Mouse (Mus musculus) limb, embryonic 15.5 days (tissue): ENCODE measurements around the gene Mcm5. TPM values are rescaled to one million over a fixed set of nuclear protein-coding genes. Genes with fewer than 3 reads are reported as not detected.

Source experiments
- ATAC-seq: fragments of 200-750 bp; cut with Nextera tagmentation; 2 replicates; pipeline ENCODE4 v1.8.0; 2017; ENCODE audit warnings: low read depth, moderate TSS enrichment; ENCODE audit not compliant: insufficient number of reproducible peaks, low FRiP score, low TSS enrichment
- H3K27ac ChIP-seq: fragments of 300-500 bp; sonication (generic); 2 replicates; pipeline ENCODE4 v1.5.1; 2015; ENCODE audit warnings: moderate library complexity, mild to moderate bottlenecking, inconsistent platforms
- H3K27me3 ChIP-seq: fragments of 300-500 bp; sonication (generic); 2 replicates; pipeline ENCODE4 v1.6.1; 2015; ENCODE audit warnings: inconsistent platforms
- H3K36me3 ChIP-seq: fragments of 300-500 bp; sonication (generic); 2 replicates; pipeline ENCODE4 v1.6.1; 2015; ENCODE audit warnings: inconsistent platforms
- H3K4me1 ChIP-seq: fragments of 300-500 bp; sonication (generic); 2 replicates; pipeline ENCODE4 v1.6.1; 2015; ENCODE audit warnings: inconsistent platforms
- H3K4me2 ChIP-seq: fragments of 300-500 bp; sonication (generic); 2 replicates; pipeline ENCODE4 v1.6.1; 2015; ENCODE audit warnings: mild to moderate bottlenecking, inconsistent platforms
- H3K4me3 ChIP-seq: fragments of 300-500 bp; sonication (generic); 2 replicates; pipeline ENCODE4 v1.5.1; 2015; ENCODE audit warnings: mild to moderate bottlenecking, inconsistent platforms
- H3K9ac ChIP-seq: fragments of 300-500 bp; sonication (generic); 2 replicates; pipeline ENCODE4 v1.6.1; 2015; ENCODE audit warnings: inconsistent platforms
- H3K9me3 ChIP-seq: fragments of 300-500 bp; sonication (generic); 2 replicates; pipeline ENCODE4 v1.6.1; 2016; ENCODE audit warnings: inconsistent platforms
- WGBS: fragments of 180-500 bp; shearing (Covaris S2); methylation state at CpG from one replicate; pipeline ENCODE4 v1.1.7; 2015; 5-methylcytosine and 5-hydroxymethylcytosine counted together
- polyA plus RNA-seq: library from polyadenylated mRNA; unstranded; fragments of >200 nt; fragmentation: Nextera tagmentation; extraction: Ambion mirVana; gene quantifications from 2 replicates; pipeline ENCODE4 v1.2.1, GENCODE M21; 2015

Mcm5 gene
- polyA plus RNA-seq, 1 experiment from 2014 or later = 128 TPM

DNA sequence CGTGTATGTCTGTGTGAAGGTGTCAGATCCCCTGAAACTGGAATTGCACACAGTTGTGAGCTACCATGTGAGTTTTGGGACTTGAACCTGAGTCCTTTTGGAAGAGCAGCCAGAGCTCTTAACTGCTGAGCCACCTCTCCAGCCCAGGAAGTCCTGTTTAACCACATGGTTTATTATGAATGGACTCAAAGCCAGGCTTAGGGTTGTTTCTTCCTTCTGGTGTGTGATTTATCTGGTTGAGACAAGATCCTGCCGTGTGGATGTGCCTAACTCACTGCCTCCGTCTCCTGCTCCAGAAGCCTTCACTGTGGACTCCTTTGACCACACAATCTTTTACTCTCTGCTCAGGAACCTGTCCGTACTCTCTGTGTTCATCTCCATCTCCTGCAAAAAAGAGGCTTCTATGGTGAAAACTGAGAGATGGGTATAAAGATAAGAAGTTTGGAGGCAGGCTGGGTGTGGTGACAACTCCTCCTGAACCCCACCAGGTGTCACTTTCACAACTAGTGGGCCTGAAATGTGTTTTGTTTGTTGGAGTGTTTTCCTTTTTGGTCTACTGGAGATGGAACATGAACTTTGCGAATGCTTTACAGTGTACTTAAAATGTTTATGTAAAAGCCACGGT lies 27.1 kb upstream of the Mcm5 start:
- no peaks in the 10 kb centered on the region for H3K36me3 ChIP-seq
- ATAC-seq = no peak
- no peak overlapping the region for H3K27ac ChIP-seq
- H3K4me1 ChIP-seq = peaks cover 4% of the 10 kb centered on the region; the same call in 1 of the 2 replicates
- WGBS = 74% methylated on average over 6 of the region's 6 CpGs
- no peaks in the 10 kb centered on the region for H3K27me3 ChIP-seq
- H3K9ac ChIP-seq = no peak overlapping the region
- no peak overlapping the region for H3K4me3 ChIP-seq
- H3K9me3 ChIP-seq = no peaks in the 10 kb centered on the region
- H3K4me2 ChIP-seq = no peak overlapping the region

DNA sequence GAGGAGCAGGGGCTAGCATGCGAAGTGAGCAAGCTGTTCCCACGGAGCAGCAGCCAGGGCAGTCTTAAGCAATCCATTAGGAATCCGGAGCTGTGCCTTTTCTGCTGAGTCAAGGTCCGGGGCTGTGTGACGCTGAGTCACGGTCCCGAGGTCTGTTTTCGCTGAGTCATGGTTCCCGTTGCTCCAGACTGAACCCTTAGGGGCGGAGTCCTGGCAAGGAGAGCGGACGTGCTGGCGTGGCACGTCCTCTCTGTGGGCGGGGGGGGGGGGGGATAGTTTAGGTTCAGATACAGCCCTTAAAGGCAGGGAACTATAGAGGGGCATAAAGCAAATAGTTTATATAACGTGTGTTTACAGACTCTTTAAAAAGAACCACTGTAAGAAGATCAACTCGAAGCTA lies 25.5 kb upstream of the Mcm5 start:
- WGBS = 2% methylated on average over 17 of the region's 17 CpGs

DNA sequence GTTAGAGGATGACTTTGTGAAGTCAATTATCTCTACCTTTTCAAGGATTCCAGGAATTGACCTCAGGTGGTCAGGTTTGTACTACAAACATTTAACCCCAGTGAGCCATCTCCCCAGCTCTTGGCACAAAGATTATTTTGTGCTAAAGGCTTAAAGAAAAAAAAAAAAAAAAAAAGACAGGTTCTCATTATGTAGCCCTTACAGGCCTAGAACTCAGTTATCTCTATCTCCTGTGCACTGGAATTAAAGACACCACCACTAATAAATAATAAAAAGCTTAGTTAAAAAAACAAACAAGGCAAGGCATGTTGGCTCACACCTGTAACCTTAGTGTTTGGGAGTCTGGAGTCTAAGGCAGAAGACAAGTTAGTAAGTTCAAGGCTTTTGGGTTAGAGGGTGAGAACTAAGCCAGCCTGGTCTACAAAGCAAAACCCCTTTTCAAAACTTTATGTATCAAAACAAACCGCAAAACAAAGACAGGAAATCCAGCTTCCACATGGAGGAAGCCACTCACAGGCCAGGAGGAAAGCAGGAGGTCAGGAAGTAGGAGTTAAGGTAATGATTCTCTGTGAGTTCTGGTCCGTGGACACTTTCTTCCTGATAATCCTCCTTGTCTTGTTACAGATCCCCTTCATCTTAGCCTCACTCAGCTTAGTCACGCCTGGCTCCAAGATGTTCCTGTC lies 24.8 kb upstream of the Mcm5 start:
- no peak for ATAC-seq
- peaks cover 10% of the 10 kb centered on the region for H3K4me1 ChIP-seq

More for the DNA sequence above, 25.5 kb upstream of the Mcm5 start:
- Histone ChIP-seq H3K4me2 (peak overlapping the region; percentile 48), H3K9me3 (no peaks in the 10 kb centered on the region), H3K4me3 (peak overlapping the region; percentile 33), H3K27ac (0 out of 2 replicates have a peak overlapping the region, but pooled peaks have one; percentile 43), H3K9ac (no peak overlapping the region), H3K4me1 (peaks cover 4% of the 10 kb centered on the region; the same call in 1 of the 2 replicates), H3K36me3 (no peaks in the 10 kb centered on the region), H3K27me3 (no peaks in the 10 kb centered on the region)
- peak; percentile 89 for ATAC-seq

DNA sequence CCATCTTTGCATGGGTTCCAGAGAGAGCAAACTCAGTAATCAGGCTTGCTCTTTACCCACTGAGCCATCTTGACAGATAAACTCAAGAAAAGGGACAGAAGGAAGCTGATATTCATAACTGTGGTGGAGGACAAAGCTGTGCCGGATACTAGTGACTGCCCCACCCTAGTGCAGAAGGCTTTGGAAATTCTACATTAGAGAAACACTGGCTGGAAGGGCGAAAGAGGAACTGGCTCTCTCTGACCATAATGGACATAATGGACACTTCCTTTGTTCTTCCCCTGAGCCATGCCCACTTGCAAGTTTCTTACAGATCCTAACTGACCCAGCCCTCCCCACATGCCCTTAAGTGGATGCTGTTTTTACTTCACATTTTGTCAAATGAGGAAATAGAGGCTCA lies 23.4 kb upstream of the Mcm5 start:
- no peaks in the 10 kb centered on the region for H3K36me3 ChIP-seq
- no peaks in the 10 kb centered on the region for H3K9me3 ChIP-seq

More for the DNA sequence above, 24.8 kb upstream of the Mcm5 start:
- Histone ChIP-seq H3K27ac (peak overlapping the region; percentile 54; the same call in 1 of the 2 replicates), H3K27me3 (no peaks in the 10 kb centered on the region), H3K36me3 (no peaks in the 10 kb centered on the region), H3K9ac (no peak overlapping the region), H3K9me3 (no peaks in the 10 kb centered on the region), H3K4me3 (no peak overlapping the region), H3K4me2 (no peak overlapping the region; the same call in 1 of the 2 replicates)
- WGBS = 67% methylated on average over 3 of the region's 3 CpGs

DNA sequence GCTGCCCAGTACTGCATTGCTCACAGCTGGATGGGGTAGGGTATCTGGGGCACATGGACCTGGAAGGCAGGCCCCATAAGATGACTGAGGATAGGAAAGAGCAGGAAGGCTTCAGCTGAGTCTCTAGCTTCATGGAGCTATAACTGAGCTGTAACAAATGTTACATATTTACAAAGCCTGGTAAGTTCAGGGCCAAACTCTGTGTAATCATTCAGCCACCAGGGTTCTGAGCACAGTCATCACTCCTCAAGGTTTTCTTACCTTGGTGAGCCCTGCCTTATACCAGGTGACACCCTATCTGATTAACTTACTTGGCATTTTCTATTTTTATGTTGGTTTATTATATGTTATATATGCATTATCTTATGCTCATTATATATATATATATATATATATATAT lies 22.2 kb upstream of the Mcm5 start:
- H3K36me3 ChIP-seq = no peaks in the 10 kb centered on the region
- no peak overlapping the region for H3K9ac ChIP-seq
- H3K9me3 ChIP-seq = no peaks in the 10 kb centered on the region
- H3K27me3 ChIP-seq = no peaks in the 10 kb centered on the region
- H3K27ac ChIP-seq = no peak overlapping the region
- no peak for ATAC-seq
- H3K4me3 ChIP-seq = no peak overlapping the region
- no peak overlapping the region for H3K4me2 ChIP-seq
- H3K4me1 ChIP-seq = peaks cover 12% of the 10 kb centered on the region

More for the DNA sequence above, 23.4 kb upstream of the Mcm5 start:
- ATAC-seq = no peak
- Histone ChIP-seq H3K27ac (no peak overlapping the region), H3K4me3 (no peak overlapping the region), H3K4me2 (no peak overlapping the region), H3K4me1 (peaks cover 12% of the 10 kb centered on the region), H3K9ac (no peak overlapping the region), H3K27me3 (no peaks in the 10 kb centered on the region)
- 74% methylated on average over 2 of the region's 2 CpGs for WGBS

DNA sequence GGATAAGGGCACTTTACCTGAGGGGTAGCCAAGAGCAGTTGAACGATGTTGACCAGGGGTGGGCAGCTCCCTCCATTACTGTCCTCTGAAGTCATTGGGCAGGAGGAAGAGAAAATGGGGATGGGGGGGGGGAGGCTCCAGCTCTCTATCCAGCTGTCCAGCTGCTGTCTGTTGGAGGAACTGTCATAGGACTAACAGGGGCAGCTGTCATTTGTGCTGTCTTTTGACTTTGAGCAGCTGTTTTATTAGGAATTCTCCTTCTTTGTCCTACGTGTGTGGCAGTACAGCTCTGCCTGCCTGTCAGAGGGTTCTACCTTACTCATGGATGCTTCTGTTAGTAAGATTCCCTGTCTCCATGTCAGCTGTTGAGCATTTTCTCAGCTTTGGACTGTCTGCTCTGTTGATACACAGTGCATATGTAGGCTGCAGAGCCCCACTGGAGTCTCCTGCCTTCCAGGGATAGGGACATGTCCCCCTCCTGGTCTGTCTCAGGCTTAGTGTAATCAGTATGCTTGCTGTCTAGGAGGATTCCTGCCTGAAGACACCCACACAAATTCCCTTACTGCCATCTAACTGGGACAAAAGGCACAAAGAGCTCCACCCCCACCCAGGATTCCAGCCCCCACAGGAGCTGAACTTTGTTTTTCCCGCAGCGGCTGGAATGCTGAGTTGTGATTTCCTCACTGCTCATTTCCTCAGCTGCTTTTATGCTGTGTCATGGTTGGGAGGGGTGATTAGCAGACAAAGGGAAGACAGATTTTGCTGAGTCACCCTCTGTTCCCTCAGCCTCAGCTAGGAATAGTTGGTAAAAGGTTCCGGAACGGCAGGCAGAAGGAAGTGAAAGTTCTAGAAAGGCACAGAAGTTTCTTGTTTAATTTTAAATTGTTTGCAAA lies 20.1 kb upstream of the Mcm5 start:
- peak overlapping the region; percentile 4; the same call in 1 of the 2 replicates for H3K4me3 ChIP-seq

DNA sequence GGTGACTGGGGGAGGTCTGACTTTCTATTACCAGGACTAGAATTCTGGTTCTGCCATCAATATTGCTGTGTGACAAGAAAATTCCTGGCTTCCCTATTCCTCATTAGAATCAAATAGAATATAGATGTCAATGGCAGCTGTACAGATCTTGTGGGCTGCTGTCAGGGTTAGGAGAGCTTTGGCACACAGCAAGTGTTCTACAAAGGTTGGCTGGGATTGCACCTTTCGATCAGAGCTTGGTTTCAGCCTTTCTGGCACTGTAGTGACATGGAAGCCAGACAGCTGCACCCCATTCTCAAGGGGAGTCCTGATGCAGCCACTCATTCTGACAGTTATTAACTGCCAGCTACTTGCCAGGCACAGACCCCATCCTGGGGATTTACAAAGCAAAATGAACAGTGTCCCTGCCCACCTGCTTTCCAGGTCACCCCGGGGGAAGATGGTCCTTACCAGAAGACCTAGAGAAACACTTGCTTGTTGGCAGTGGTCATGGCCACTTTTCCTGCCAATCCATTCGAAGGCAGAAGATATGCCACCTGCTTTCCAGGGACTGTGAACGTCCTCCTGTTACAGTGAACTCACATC lies 18.5 kb upstream of the Mcm5 start:
- no peak overlapping the region for H3K4me2 ChIP-seq
- no peak overlapping the region for H3K4me3 ChIP-seq
- H3K9ac ChIP-seq = no peak overlapping the region
- no peaks in the 10 kb centered on the region for H3K36me3 ChIP-seq
- WGBS = 82% methylated on average over 4 of the region's 4 CpGs
- H3K4me1 ChIP-seq = peaks cover 13% of the 10 kb centered on the region
- no peak for ATAC-seq
- no peaks in the 10 kb centered on the region for H3K27me3 ChIP-seq
- no peak overlapping the region for H3K27ac ChIP-seq
- no peaks in the 10 kb centered on the region for H3K9me3 ChIP-seq

More for the DNA sequence above, 20.1 kb upstream of the Mcm5 start:
- peak overlapping the region; percentile 43 for H3K27ac ChIP-seq
- no peaks in the 10 kb centered on the region for H3K9me3 ChIP-seq
- ATAC-seq = peak; percentile 18; the same call in 1 of the 2 replicates
- WGBS = 16% methylated on average over 6 of the region's 6 CpGs
- H3K36me3 ChIP-seq = no peaks in the 10 kb centered on the region
- H3K9ac ChIP-seq = no peak overlapping the region
- H3K4me1 ChIP-seq = peaks cover 13% of the 10 kb centered on the region
- no peaks in the 10 kb centered on the region for H3K27me3 ChIP-seq
- H3K4me2 ChIP-seq = peak overlapping the region; percentile 21

DNA sequence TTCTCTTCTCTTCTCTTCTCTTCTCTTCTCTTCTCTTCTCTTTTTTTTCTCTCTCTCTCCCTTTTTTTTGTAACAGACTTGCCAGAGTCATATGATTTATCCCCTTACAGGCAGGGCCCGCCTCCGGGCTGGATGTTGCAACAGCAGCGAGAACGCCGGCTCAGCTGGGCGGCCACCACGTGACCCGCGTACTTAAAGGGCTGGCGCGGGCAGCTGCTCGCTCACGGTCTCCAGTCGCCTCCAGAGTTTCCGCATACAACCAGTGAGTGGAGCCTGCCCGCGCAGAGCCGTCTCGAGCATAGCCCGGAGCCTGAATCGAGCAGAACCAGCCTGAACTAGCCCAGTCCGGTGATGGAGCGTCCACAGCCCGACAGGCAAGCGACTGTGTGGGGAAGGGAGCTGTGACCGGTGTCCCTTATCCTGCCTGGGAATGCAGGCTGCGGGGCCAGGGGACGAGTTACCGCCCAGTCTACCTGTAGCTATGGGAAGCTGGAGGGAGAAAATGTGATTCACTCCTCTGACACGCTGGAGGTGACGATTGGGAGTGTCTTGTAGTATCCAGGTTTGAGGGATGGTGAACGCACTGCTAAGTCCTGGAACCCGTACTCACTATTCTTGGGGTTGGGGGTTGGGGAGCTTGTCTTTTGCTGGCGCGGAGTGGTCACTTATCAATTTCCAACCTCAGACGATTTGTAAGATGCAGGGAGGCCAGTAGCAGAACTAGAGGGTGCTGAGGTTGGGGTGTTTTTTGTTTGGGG lies 15.8 kb upstream of the Mcm5 start, which contains the start of gene Hmox1:
Gene Hmox1 (plus strand): TSS at position 223 of the 758 bp plus-strand sequence.
- Histone ChIP-seq H3K4me2 (peak within 1 kb of the TSS; percentile 83), H3K27ac (peak within 1 kb of the TSS; percentile 69; the same call in 1 of the 2 replicates), H3K9me3 (no peaks in the 10 kb centered on the region), H3K27me3 (no peaks in the 10 kb centered on the region), H3K36me3 (peaks cover 17% of the 10 kb centered on the region), H3K4me3 (peak within 1 kb of the TSS; percentile 58), H3K9ac (peak within 1 kb of the TSS; percentile 57), H3K4me1 (peaks cover 13% of the 10 kb centered on the region)
- under 1% methylated on average over 36 of the region's 36 CpGs for WGBS
- peak; percentile 80 for ATAC-seq

DNA sequence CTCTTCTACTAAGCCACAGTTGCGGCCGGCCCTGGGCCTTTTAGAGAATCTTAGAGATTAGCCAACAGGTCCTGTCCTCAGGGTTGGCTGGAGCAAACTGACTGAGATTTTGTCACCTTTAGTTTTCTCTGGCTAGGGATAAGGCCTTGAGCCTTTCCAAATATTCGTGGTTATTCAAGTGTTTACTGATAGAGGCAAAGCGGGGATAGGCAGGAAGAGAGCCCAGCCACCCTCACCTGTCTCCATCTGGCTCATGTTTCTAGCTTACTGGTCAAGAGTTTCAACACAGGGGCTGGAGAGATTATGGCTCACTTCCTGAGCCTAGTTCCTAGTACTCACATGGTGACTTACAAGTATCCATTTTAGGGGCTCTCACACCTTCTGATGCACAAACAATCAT lies 6.4 kb upstream of the Mcm5 start:
- ATAC-seq = no peak
- H3K27ac ChIP-seq = no peak overlapping the region
- H3K9me3 ChIP-seq = no peaks in the 10 kb centered on the region
- H3K4me2 ChIP-seq = no peak overlapping the region
- H3K4me1 ChIP-seq = no peaks in the 10 kb centered on the region
- H3K9ac ChIP-seq = no peak overlapping the region
- H3K27me3 ChIP-seq = no peaks in the 10 kb centered on the region
- peaks cover 20% of the 10 kb centered on the region for H3K36me3 ChIP-seq
- 88% methylated on average over 4 of the region's 4 CpGs for WGBS
- no peak overlapping the region for H3K4me3 ChIP-seq

DNA sequence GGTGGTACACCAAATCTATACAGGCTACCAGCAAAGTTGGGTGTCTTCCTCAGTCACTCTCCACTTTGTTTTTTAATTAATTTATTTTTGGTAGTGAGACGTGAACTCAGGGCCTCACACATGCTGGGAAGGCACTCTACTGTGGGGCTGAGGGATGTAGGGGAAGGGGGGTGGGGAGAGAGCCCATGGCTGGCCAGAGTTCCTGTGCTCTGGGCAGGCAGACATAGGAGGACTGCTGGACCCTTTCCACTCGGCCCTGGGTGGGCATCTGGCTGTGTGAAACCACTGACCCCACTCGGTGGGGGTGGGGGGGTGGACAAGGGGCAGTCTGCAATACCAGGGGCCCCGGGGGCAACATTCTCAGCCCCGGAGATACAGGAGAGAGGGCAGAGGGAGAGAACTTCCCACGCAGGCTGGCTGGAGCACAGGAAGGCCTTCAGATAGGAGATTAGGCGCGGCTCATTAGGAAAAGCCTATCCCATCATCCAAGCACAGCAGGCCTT lies 5.9 kb upstream of the Mcm5 start:
- H3K9ac ChIP-seq = no peak overlapping the region
- H3K27me3 ChIP-seq = no peaks in the 10 kb centered on the region
- peaks cover 16% of the 10 kb centered on the region for H3K36me3 ChIP-seq
- no peaks in the 10 kb centered on the region for H3K4me1 ChIP-seq
- H3K27ac ChIP-seq = no peak overlapping the region
- no peaks in the 10 kb centered on the region for H3K9me3 ChIP-seq
- H3K4me2 ChIP-seq = no peak overlapping the region
- WGBS = 50% methylated on average over 8 of the region's 8 CpGs
- ATAC-seq = no peak
- no peak overlapping the region for H3K4me3 ChIP-seq
